Mouse (Mus musculus) natural killer cell, adult 2 months (primary cell): ENCODE data around the gene Srrt.

Experiments used
- DNase-seq, 2 experiments: peaks; one replicate each; pipeline ENCODE4 v3.0.0; 2022; ENCODE audit warnings: low spot score in 2 of 2

The Srrt gene

GRCm38 (mm10) chr5:137338256-137338655, 30.8 kb upstream of the Srrt start:
- peak; percentile 45 to 59 for DNase-seq

- no peak for DNase-seq
Measured at GRCm38 (mm10) chr5:137337190-137337589, 29.7 kb upstream of the Srrt start.

GRCm38 (mm10) chr5:137335066-137335465, 27.6 kb upstream of the Srrt start:
- DNase-seq, result no peak

GRCm38 (mm10) chr5:137334317-137334716, 26.8 kb upstream of the Srrt start:
- DNase-seq, result no peak

- peak; percentile 88 to 91 for DNase-seq
Measured at GRCm38 (mm10) chr5:137333512-137334174, 26.2 kb upstream of the Srrt start, which contains the start of gene Slc12a9. Slc12a9 (minus strand) TSS chr5:137333597.

- DNase-seq, result no peak
Measured at GRCm38 (mm10) chr5:137332857-137333511, 25.5 kb upstream of the Srrt start.

GRCm38 (mm10) chr5:137330910-137331309, 23.4 kb upstream of the Srrt start:
- no peak for DNase-seq

- DNase-seq, result no peak
Measured at GRCm38 (mm10) chr5:137320996-137321395, 13.5 kb upstream of the Srrt start.

GRCm38 (mm10) chr5:137318570-137318969, 11.1 kb upstream of the Srrt start:
- no peak for DNase-seq

GRCm38 (mm10) chr5:137317361-137317760, 9.9 kb upstream of the Srrt start:
- DNase-seq, result no peak

GRCm38 (mm10) chr5:137315084-137315903, 7.8 kb upstream of the Srrt start:
- peak in 1 of 2 experiments; percentile 36 for DNase-seq

- no peak for DNase-seq
Measured at GRCm38 (mm10) chr5:137314193-137315083, 7.0 kb upstream of the Srrt start, which contains the start of gene Trip6. Trip6 (minus strand) TSS chr5:137314404.

- DNase-seq, result no peak
Measured at GRCm38 (mm10) chr5:137313466-137314192, 6.2 kb upstream of the Srrt start.

GRCm38 (mm10) chr5:137308356-137308755, 882 bp upstream of the Srrt start:
- no peak for DNase-seq

- no peak for DNase-seq
Measured at GRCm38 (mm10) chr5:137306439-137307005, 952 bp downstream of the Srrt start.

- DNase-seq, result no peak
Measured at GRCm38 (mm10) chr5:137305822-137306221, 1.7 kb downstream of the Srrt start.

GRCm38 (mm10) chr5:137304816-137305215, 2.7 kb downstream of the Srrt start:
- DNase-seq, result no peak

GRCm38 (mm10) chr5:137304165-137304564, 3.3 kb downstream of the Srrt start:
- no peak for DNase-seq

- DNase-seq, result no peak
Measured at GRCm38 (mm10) chr5:137303609-137304008, 3.9 kb downstream of the Srrt start.

- no peak for DNase-seq
Measured at GRCm38 (mm10) chr5:137301253-137301652, 6.2 kb downstream of the Srrt start.
